Mouse (Mus musculus) heart, embryonic 11.5 days (tissue): ENCODE measurements around the gene Mpv17l. TPM values are rescaled to one million over a fixed set of nuclear protein-coding genes. Genes with fewer than 3 reads are reported as not detected.

Experiments
- polyA plus RNA-seq: library from polyadenylated mRNA; unstranded; fragments of >200 nt; fragmentation: Nextera tagmentation; extraction: Ambion mirVana; gene quantifications from 2 replicates; pipeline ENCODE4 v1.2.1, GENCODE M21; 2014

The Mpv17l gene
- polyA plus RNA-seq, 1 experiment from 2014 or later, result 1.6 TPM

Other genes starting within 250 kb of the Mpv17l start
- 24.4 and 28.9 TPM in 2 replicates for gene Parn, start 235.0 kb upstream of the Mpv17l start, polyA plus RNA-seq
- gene Bfar, start 231.3 kb upstream of the Mpv17l start, polyA plus RNA-seq, result 35.9 and 37.2 TPM in 2 replicates
- gene 3110001I22Rik, start 231.2 kb upstream of the Mpv17l start, polyA plus RNA-seq, result 3.4 and 4.4 TPM in 2 replicates
- not detected in 2 replicates for gene Pla2g10, start 172.2 kb upstream of the Mpv17l start, polyA plus RNA-seq
- gene Rrn3, start 122.5 kb upstream of the Mpv17l start, polyA plus RNA-seq, result 54.9 and 58.7 TPM in 2 replicates
- 140 and 149 TPM in 2 replicates for gene Ntan1, start 84.3 kb upstream of the Mpv17l start, polyA plus RNA-seq
- 64.6 and 74.2 TPM in 2 replicates for gene Pdxdc1, start within 50 bp of the Mpv17l start, polyA plus RNA-seq
- gene 2900011O08Rik, start 83.4 kb downstream of the Mpv17l start, polyA plus RNA-seq, result 0.92 and 1.3 TPM in 2 replicates
- not detected in 2 replicates for gene Ifitm7, start 83.7 kb downstream of the Mpv17l start, polyA plus RNA-seq